Mouse (Mus musculus) heart, postnatal 0 days (tissue): ENCODE data around the gene Bcl6b.

Experiments
- CTCF ChIP-seq: IDR thresholded peaks from 2 replicates; pipeline ENCODE4 v1.5.1; 2016; ENCODE audit warnings: antibody characterized with exemption, control low read depth, low read depth
- EP300 ChIP-seq: IDR thresholded peaks from 2 replicates; pipeline ENCODE4 v1.6.1; 2016; ENCODE audit warnings: antibody characterized with exemption, low read depth

GRCm38 (mm10) chr11:70216103-70216502 lies 13.5 kb downstream of the Bcl6b start:
- TF ChIP-seq CTCF (no peak), EP300 (no peak)
